Mouse (Mus musculus): ENCODE measurements around the gene Osbpl11. TPM values are rescaled to one million over a fixed set of nuclear protein-coding genes. Genes with fewer than 3 reads are reported as not detected.
A peak's percentile ranks its signal among the peaks of the same experiment; 100 is the strongest.

Gene Osbpl11
- total RNA-seq, 2 experiments from 2014 or later, result 17.8 to 20.2 TPM

GRCm38 (mm10) chr16:33236151-33236550, 51.3 kb downstream of the Osbpl11 start:
- no peak for DNase-seq (ENCODE audit: low spot score in 2 of 2)

- DNase-seq (ENCODE audit: low spot score in 2 of 2), result no peak
Measured at GRCm38 (mm10) chr16:33239305-33239704, 54.4 kb downstream of the Osbpl11 start.

- no peak for DNase-seq (ENCODE audit: low spot score in 2 of 2)
Measured at GRCm38 (mm10) chr16:33242046-33242445, 57.2 kb downstream of the Osbpl11 start.

- no peak for DNase-seq (ENCODE audit: low spot score in 2 of 2)
Measured at GRCm38 (mm10) chr16:33244136-33244691, 59.3 kb downstream of the Osbpl11 start.

GRCm38 (mm10) chr16:33244933-33245470, 60.1 kb downstream of the Osbpl11 start:
- DNase-seq (ENCODE audit: low spot score in 2 of 2), result no peak

- DNase-seq (ENCODE audit: low spot score in 2 of 2), result no peak
Measured at GRCm38 (mm10) chr16:33246526-33246925, 61.7 kb downstream of the Osbpl11 start.

- no peak for DNase-seq (ENCODE audit: low spot score in 2 of 2)
Measured at GRCm38 (mm10) chr16:33247006-33247405, 62.1 kb downstream of the Osbpl11 start.

- peak in 1 of 2 experiments; percentile 26 for DNase-seq (ENCODE audit: low spot score in 2 of 2)
Measured at GRCm38 (mm10) chr16:33250651-33251120, 65.8 kb downstream of the Osbpl11 start.

GRCm38 (mm10) chr16:33251194-33252051, 66.6 kb downstream of the Osbpl11 start, which contains the start of gene Snx4:
Gene Snx4 (plus strand): TSS chr16:33251442.
- DNase-seq (ENCODE audit: low spot score in 2 of 2), result peak; percentile 90 to 95

GRCm38 (mm10) chr16:33255601-33256000, 70.7 kb downstream of the Osbpl11 start:
- DNase-seq (ENCODE audit: low spot score in 2 of 2), result no peak

- DNase-seq (ENCODE audit: low spot score in 2 of 2), result no peak
Measured at GRCm38 (mm10) chr16:33258530-33258929, 73.7 kb downstream of the Osbpl11 start.

GRCm38 (mm10) chr16:33259824-33260223, 75.0 kb downstream of the Osbpl11 start:
- DNase-seq (ENCODE audit: low spot score in 2 of 2), result no peak

- DNase-seq (ENCODE audit: low spot score in 2 of 2), result no peak
Measured at GRCm38 (mm10) chr16:33260825-33261224, 76.0 kb downstream of the Osbpl11 start.

- DNase-seq (ENCODE audit: low spot score in 2 of 2), result no peak
Measured at GRCm38 (mm10) chr16:33261584-33262061, 76.8 kb downstream of the Osbpl11 start.

- no peak for DNase-seq (ENCODE audit: low spot score in 2 of 2)
Measured at GRCm38 (mm10) chr16:33262096-33262495, 77.2 kb downstream of the Osbpl11 start.

GRCm38 (mm10) chr16:33267616-33268253, 82.9 kb downstream of the Osbpl11 start:
- DNase-seq (ENCODE audit: low spot score in 2 of 2), result no peak

GRCm38 (mm10) chr16:33271824-33272223, 87.0 kb downstream of the Osbpl11 start:
- no peak for DNase-seq (ENCODE audit: low spot score in 2 of 2)

GRCm38 (mm10) chr16:33283079-33283478, 98.2 kb downstream of the Osbpl11 start:
- DNase-seq (ENCODE audit: low spot score in 2 of 2), result no peak

GRCm38 (mm10) chr16:33288536-33288935, 103.7 kb downstream of the Osbpl11 start:
- no peak for DNase-seq (ENCODE audit: low spot score in 2 of 2)

- no peak for DNase-seq (ENCODE audit: low spot score in 2 of 2)
Measured at GRCm38 (mm10) chr16:33289981-33290380, 105.1 kb downstream of the Osbpl11 start.

- no peak for DNase-seq (ENCODE audit: low spot score in 2 of 2)
Measured at GRCm38 (mm10) chr16:33292241-33292640, 107.4 kb downstream of the Osbpl11 start.
